Mouse (Mus musculus) gastrocnemius, adult 8-10 months (tissue): Measurements from ENCODE around the gene Wfdc12. TPM values are rescaled to one million over a fixed set of nuclear protein-coding genes. Genes with fewer than 3 reads are reported as not detected.

ENCODE experiments used
- total RNA-seq, 4 experiments: library from RNA; stranded (reverse); gene quantifications; 2 replicates each; pipeline ENCODE4 v1.2.4; 2022

The Wfdc12 gene
- total RNA-seq, 4 experiments from 2014 or later: not detected

Other genes starting within 250 kb of the Wfdc12 start
- gene Ywhab, start 195.6 kb downstream of the Wfdc12 start, total RNA-seq: 10 to 100 TPM; 39.0 to 41.5 (median 39.9) TPM
- under 1 TPM in 1 of 4 experiments, not detected in 3; 0.31 TPM for gene Pabpc1l, start 165.2 kb downstream of the Wfdc12 start, total RNA-seq
- gene Stk4, start 120.3 kb downstream of the Wfdc12 start, total RNA-seq: 1 to 10 TPM; 6.2 to 8.5 (median 7.2) TPM
- gene Tomm34, start 119.4 kb downstream of the Wfdc12 start, total RNA-seq: 10 to 100 TPM; 12.7 to 15.9 (median 13.6) TPM
- 1 to 10 TPM in 3 of 4 experiments, under 1 TPM in 1; 0.54 to 1.8 (median 1.4) TPM for gene Kcns1, start 19.5 kb downstream of the Wfdc12 start, total RNA-seq
- gene Wfdc5, start 7.9 kb downstream of the Wfdc12 start, total RNA-seq: under 1 TPM in 1 of 4 experiments, not detected in 3; 0.19 TPM
- not detected for gene Wfdc15a, start 9.5 kb upstream of the Wfdc12 start, total RNA-seq
- not detected for gene Wfdc15b, start 31.1 kb upstream of the Wfdc12 start, total RNA-seq
- not detected for gene Svs2, start 47.9 kb upstream of the Wfdc12 start, total RNA-seq
- not detected for gene Svs3b, start 66.0 kb upstream of the Wfdc12 start, total RNA-seq
- not detected for gene Svs4, start 87.9 kb upstream of the Wfdc12 start, total RNA-seq
- not detected for gene Svs3a, start 98.7 kb upstream of the Wfdc12 start, total RNA-seq
- gene Svs6, start 126.1 kb upstream of the Wfdc12 start, total RNA-seq: not detected
- gene Svs5, start 142.1 kb upstream of the Wfdc12 start, total RNA-seq: not detected
- under 1 TPM in 1 of 4 experiments, not detected in 3; 0.67 TPM for gene Slpi, start 198.5 kb upstream of the Wfdc12 start, total RNA-seq
- gene Rbpjl, start 212.5 kb upstream of the Wfdc12 start, total RNA-seq: not detected
- under 1 TPM; 0.27 to 0.99 (median 0.44) TPM for gene Matn4, start 214.6 kb upstream of the Wfdc12 start, total RNA-seq